Mouse (Mus musculus) erythroblast, embryonic 14.5 days (primary cell): ENCODE measurements around the gene C1s2.

Experiments
- GATA1 ChIP-seq: IDR thresholded peaks from 2 replicates; pipeline ENCODE4 v1.6.1; 2012; ENCODE audit warnings: low read length, inconsistent platforms, mixed read lengths
- TAL1 ChIP-seq: IDR thresholded peaks from 3 replicates; pipeline ENCODE4 v1.6.1; 2012; ENCODE audit warnings: low read length, inconsistent platforms, mixed read lengths

DNA sequence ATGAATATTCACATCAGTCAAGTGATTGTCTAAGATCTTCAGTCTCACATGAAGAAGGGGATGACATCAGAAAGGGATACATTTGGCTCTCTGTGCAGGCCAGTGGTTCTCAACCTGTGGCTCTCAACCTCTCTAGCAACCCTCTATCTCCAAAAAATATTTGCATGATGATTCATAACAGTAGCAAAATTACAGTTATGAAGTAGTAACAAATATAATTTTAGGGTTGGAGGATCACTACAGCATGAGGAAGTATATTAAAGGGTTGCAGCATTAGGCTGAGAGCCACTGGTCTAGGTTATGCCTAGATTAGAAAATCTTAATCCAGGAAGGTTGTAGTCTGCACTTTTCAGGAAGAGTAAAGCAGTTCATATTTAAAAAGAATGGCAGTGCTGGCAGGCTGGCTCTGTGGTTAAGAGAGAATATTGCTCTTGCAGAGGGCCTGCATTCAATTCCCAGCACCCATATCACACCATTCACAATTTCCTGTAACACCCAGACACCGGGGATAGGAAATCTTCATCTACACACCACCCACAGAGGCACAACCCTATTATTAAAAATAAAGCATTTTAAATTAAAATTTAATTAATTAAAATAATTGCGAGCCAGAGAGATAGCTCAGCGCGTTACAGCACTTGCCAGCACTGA, 25.4 kb upstream of the C1s2 start:
- TF ChIP-seq GATA1 (no peak), TAL1 (no peak)
